Mouse (Mus musculus) bone marrow macrophage, adult 2 months (primary cell): ENCODE results near the gene Rab42.

ENCODE experiments used
- CTCF ChIP-seq: IDR thresholded peaks from 2 replicates; pipeline ENCODE4 v1.5.1; 2012; ENCODE audit warnings: low read depth, mild to moderate bottlenecking, low read length, moderate library complexity
- POLR2A ChIP-seq: IDR thresholded peaks from 2 replicates; pipeline ENCODE4 v1.6.1; 2012; ENCODE audit warnings: mild to moderate bottlenecking, low read depth, low read length, borderline replicate concordance

DNA sequence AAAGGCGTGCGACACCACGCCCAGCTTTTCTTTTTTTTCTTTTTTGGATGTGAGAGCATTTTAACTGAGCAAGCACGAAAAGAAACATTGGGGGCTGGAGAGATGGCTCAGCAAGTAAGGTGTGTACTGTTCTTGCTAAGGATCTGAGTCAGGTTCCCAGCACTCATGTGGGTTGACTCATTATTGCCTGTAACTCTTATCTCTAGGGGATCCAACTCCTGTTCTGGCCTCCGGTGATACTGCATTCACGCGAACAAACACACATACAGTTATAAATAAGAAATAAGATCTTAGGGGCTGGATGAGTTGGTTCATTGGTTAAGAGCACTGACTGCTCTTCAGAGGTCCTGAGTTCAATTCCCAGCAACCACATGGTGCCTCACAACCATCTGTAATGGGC lies 39.9 kb downstream of the Rab42 start:
- TF ChIP-seq CTCF: no peak
- no peak for TF ChIP-seq POLR2A
